Mouse (Mus musculus) ES-Bruce4 (cell line): Measurements from ENCODE around the gene Cenpb. TPM values are rescaled to one million over a fixed set of nuclear protein-coding genes. Genes with fewer than 3 reads are reported as not detected.

Experiments used
- H3K27ac ChIP-seq: 2 replicates; pipeline ENCODE4 v1.5.1; 2012; ENCODE audit warnings: low read length, inconsistent platforms; ENCODE audit not compliant: insufficient read depth
- H3K27me3 ChIP-seq: 2 replicates; pipeline ENCODE4 v1.6.1; 2012; ENCODE audit warnings: mild to moderate bottlenecking, low read length, inconsistent platforms; ENCODE audit not compliant: control insufficient read depth, poor library complexity, insufficient read depth, severe bottlenecking
- H3K36me3 ChIP-seq: 2 replicates; pipeline ENCODE4 v1.6.1; 2012; ENCODE audit warnings: inconsistent platforms, mild to moderate bottlenecking, low read length, moderate library complexity; ENCODE audit not compliant: control insufficient read depth, poor library complexity, insufficient read depth, severe bottlenecking
- H3K4me1 ChIP-seq: one replicate; pipeline ENCODE4 v1.8.1; 2011; ENCODE audit warnings: low read length; ENCODE audit not compliant: control insufficient read depth, insufficient read depth
- H3K4me3 ChIP-seq: 2 replicates; pipeline ENCODE4 v1.5.1; 2011; ENCODE audit warnings: low read depth, mild to moderate bottlenecking, low read length
- H3K9ac ChIP-seq: 2 replicates; pipeline ENCODE4 v1.6.1; 2012; ENCODE audit warnings: low read depth, mild to moderate bottlenecking, inconsistent platforms; ENCODE audit not compliant: poor library complexity, severe bottlenecking
- H3K9me3 ChIP-seq: replicated peaks from 2 replicates; pipeline ENCODE4 v1.6.1; 2012; ENCODE audit warnings: mild to moderate bottlenecking, low read length, inconsistent platforms; ENCODE audit not compliant: control insufficient read depth, poor library complexity, insufficient read depth, severe bottlenecking
- CTCF ChIP-seq: IDR thresholded peaks from one replicate; pipeline ENCODE4 v1.8.1; 2011; ENCODE audit warnings: low read depth, low read length
- EP300 ChIP-seq: IDR thresholded peaks from 2 replicates; pipeline ENCODE4 v1.6.1; 2011; ENCODE audit warnings: low read depth, low read length; ENCODE audit not compliant: insufficient read depth
- POLR2A ChIP-seq: IDR thresholded peaks from one replicate; pipeline ENCODE4 v1.8.1; 2011; ENCODE audit warnings: low read length; ENCODE audit not compliant: insufficient read depth
- polyA plus RNA-seq: library from polyadenylated mRNA; stranded (reverse); fragments of >200 nt; gene quantifications from 2 replicates; pipeline ENCODE4 v1.2.4, GENCODE M21; 2011; ENCODE audit warnings: low read depth; ENCODE audit not compliant: missing spikeins, insufficient read depth, insufficient read length

Gene Cenpb
- polyA plus RNA-seq, 1 experiment: 12.2 TPM

DNA sequence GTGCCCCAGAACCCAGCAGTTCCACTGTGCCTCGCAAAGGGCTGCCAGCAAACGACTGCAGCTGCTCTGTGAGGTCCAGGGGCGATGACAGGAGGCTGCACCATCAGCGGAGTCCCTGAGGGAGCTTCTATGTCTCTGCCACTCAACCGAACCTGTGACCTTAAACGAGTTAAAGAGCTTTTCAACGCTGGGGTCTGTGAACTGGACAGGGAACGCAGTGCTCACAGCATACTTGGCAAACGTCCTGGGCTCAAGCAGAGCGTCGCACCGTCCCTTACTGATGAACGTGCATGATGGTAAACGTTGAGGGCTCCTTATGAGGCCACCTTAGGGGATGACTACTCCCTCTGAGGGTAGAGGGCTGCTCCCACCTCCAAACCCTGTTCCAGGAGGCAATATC lies 6.5 kb upstream of the Cenpb start:
- no peaks in the 10 kb centered on the region for H3K36me3 ChIP-seq
- no peaks in the 10 kb centered on the region for H3K9me3 ChIP-seq
- 0 out of 2 replicates have a peak overlapping the region, but pooled peaks have one; percentile 76 for H3K9ac ChIP-seq
- no peak for TF ChIP-seq EP300
- TF ChIP-seq CTCF: no peak
- TF ChIP-seq POLR2A: no peak
- peak overlapping the region; percentile 36 for H3K4me3 ChIP-seq
- H3K4me1 ChIP-seq: peaks cover 3% of the 10 kb centered on the region
- H3K27me3 ChIP-seq: no peaks in the 10 kb centered on the region
- no peak overlapping the region for H3K27ac ChIP-seq

GRCm38 (mm10) chr2:131179246-131179886 lies 501 bp downstream of the Cenpb start:
- Histone ChIP-seq H3K27ac (no peak overlapping the region), H3K9ac (peak overlapping the region; percentile 80), H3K4me1 (peaks cover 4% of the 10 kb centered on the region), H3K9me3 (no peaks in the 10 kb centered on the region), H3K27me3 (no peaks in the 10 kb centered on the region), H3K36me3 (no peaks in the 10 kb centered on the region), H3K4me3 (peak overlapping the region; percentile 92)
- no peak for TF ChIP-seq EP300
- no peak for TF ChIP-seq CTCF
- TF ChIP-seq POLR2A: no peak

DNA sequence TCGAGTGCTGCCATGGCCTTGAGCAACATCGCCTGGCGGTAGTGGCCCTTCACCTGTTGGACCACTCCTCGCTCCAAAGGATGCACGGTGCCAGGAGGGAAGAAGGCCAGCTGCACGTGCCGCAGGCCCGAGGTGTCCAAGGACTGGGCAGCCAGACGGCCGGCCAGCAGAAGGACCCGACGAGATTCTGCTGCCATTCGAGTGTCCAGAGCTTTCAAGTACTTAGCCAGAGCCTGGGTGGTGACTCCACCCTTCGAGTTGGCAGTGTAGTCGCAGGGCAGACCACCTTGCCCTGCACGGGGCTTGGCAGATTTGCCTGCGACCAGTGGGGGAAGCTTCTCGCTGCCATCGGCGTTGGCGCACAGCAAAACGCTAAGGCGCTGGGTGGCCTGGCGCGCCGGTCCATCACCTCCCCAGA lies 1.0 kb downstream of the Cenpb start:
- peaks cover 4% of the 10 kb centered on the region for H3K4me1 ChIP-seq

GRCm38 (mm10) chr2:131177932-131178331 lies 1.9 kb downstream of the Cenpb start:
- Histone ChIP-seq H3K4me1 (peaks cover 4% of the 10 kb centered on the region), H3K27ac (no peak overlapping the region), H3K27me3 (no peaks in the 10 kb centered on the region), H3K4me3 (no peak overlapping the region), H3K9ac (no peak overlapping the region), H3K36me3 (no peaks in the 10 kb centered on the region), H3K9me3 (no peaks in the 10 kb centered on the region)
- TF ChIP-seq CTCF: no peak
- no peak for TF ChIP-seq EP300
- no peak for TF ChIP-seq POLR2A

More for the DNA sequence above, 1.0 kb downstream of the Cenpb start:
- Histone ChIP-seq H3K4me3 (peak overlapping the region; percentile 92), H3K27ac (no peak overlapping the region), H3K36me3 (no peaks in the 10 kb centered on the region), H3K27me3 (no peaks in the 10 kb centered on the region), H3K9me3 (no peaks in the 10 kb centered on the region), H3K9ac (peak overlapping the region; percentile 80)
- no peak for TF ChIP-seq CTCF
- no peak for TF ChIP-seq POLR2A
- TF ChIP-seq EP300: no peak

DNA sequence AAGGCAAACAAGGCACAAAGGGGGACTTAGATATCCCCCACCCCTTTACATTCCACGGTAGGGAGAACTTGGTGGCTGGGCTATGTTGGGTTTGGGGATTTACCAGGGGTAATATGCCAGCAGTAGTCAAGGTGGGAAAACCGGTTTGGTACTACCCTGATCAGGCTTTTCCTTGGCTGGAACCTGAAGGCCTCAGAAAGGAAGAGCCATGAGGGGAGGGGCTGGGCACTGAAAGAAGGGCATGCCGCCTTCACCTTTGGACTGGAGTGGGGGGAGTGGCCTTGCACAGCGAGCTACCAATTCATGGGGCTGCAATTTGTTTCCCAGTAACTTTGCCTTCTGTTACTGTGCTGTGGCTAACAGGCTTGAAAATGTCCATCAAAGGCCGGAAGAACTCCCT lies 3.4 kb downstream of the Cenpb start:
- Histone ChIP-seq H3K36me3 (no peaks in the 10 kb centered on the region), H3K4me1 (peaks cover 6% of the 10 kb centered on the region), H3K27ac (no peak overlapping the region), H3K9ac (no peak overlapping the region), H3K9me3 (no peaks in the 10 kb centered on the region), H3K27me3 (no peaks in the 10 kb centered on the region), H3K4me3 (no peak overlapping the region)
- TF ChIP-seq POLR2A: no peak
- no peak for TF ChIP-seq CTCF
- TF ChIP-seq EP300: no peak

DNA sequence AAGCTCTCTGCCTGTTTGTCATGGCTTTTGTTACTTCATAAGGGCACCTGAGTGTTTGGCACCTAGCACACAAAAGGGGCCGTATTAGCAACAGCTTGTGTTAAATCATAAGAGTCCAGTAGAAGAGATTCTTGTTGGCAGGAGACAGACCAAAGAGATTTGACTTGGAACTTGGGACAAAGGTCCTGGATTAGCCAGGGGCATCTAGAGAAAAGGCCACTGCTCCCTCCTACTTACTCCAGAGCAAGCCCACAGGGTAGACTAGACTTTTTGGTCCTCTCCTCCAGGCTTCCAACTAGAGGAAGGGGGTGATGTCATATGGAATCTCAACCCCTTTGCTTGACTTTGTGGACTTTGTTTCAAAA lies 3.9 kb downstream of the Cenpb start:
- Histone ChIP-seq H3K4me3 (no peak overlapping the region), H3K9me3 (no peaks in the 10 kb centered on the region), H3K27ac (no peak overlapping the region), H3K4me1 (peaks cover 6% of the 10 kb centered on the region), H3K9ac (no peak overlapping the region), H3K27me3 (no peaks in the 10 kb centered on the region), H3K36me3 (no peaks in the 10 kb centered on the region)
- TF ChIP-seq POLR2A: no peak
- no peak for TF ChIP-seq EP300
- no peak for TF ChIP-seq CTCF
